Mouse (Mus musculus) forebrain, embryonic 14.5 days (tissue): ENCODE data around the gene Gipc1. TPM values are rescaled to one million over a fixed set of nuclear protein-coding genes. Genes with fewer than 3 reads are reported as not detected.

Experiments
- ATAC-seq: fragments of 200-750 bp; cut with Nextera tagmentation; 2 replicates; pipeline ENCODE4 v1.8.0; 2017; ENCODE audit warnings: mild to moderate bottlenecking, moderate library complexity
- DNase-seq: peaks from one replicate; pipeline ENCODE4 v3.0.0-alpha.2; 2015; ENCODE audit warnings: low spot score
- H3K27ac ChIP-seq: fragments of 300-500 bp; sonication (generic); 2 replicates; pipeline ENCODE4 v1.5.1; 2014; ENCODE audit warnings: low read depth, mild to moderate bottlenecking, control low read depth, low read length, moderate library complexity
- H3K27me3 ChIP-seq: fragments of 300-500 bp; sonication (generic); replicated peaks from 2 replicates; pipeline ENCODE4 v1.6.1; 2014; ENCODE audit warnings: low read length, control low read depth, mixed read lengths; ENCODE audit not compliant: control insufficient read depth, insufficient read depth
- H3K36me3 ChIP-seq: fragments of 300-500 bp; sonication (generic); 2 replicates; pipeline ENCODE4 v1.6.1; 2014; ENCODE audit warnings: low read length, control low read depth; ENCODE audit not compliant: control insufficient read depth, insufficient read depth
- H3K4me1 ChIP-seq: fragments of 300-500 bp; sonication (generic); 2 replicates; pipeline ENCODE4 v1.6.1; 2014; ENCODE audit warnings: antibody characterized with exemption, low read length, control low read depth; ENCODE audit not compliant: control insufficient read depth, insufficient read depth
- H3K4me2 ChIP-seq: fragments of 300-500 bp; sonication (generic); 2 replicates; pipeline ENCODE4 v1.6.1; 2014; ENCODE audit warnings: mild to moderate bottlenecking, control low read depth, low read length
- H3K4me3 ChIP-seq: fragments of 300-500 bp; sonication (generic); 2 replicates; pipeline ENCODE4 v1.5.1; 2014; ENCODE audit warnings: low read depth, low read length, control low read depth
- H3K9ac ChIP-seq: fragments of 300-500 bp; sonication (generic); 2 replicates; pipeline ENCODE4 v1.6.1; 2014; ENCODE audit warnings: mild to moderate bottlenecking, low read length, control low read depth, moderate library complexity
- H3K9me3 ChIP-seq: fragments of 300-500 bp; sonication (generic); replicated peaks from 2 replicates; pipeline ENCODE4 v1.6.1; 2016; ENCODE audit warnings: low read length, control low read depth, mixed read lengths; ENCODE audit not compliant: control insufficient read depth
- WGBS: fragments of 180-500 bp; shearing (Covaris S2); extraction: QIAGEN DNeasy Blood & Tissue Kit; methylation state at CpG from one replicate; pipeline ENCODE4 v1.1.7; 2014; 5-methylcytosine and 5-hydroxymethylcytosine counted together
- polyA plus RNA-seq: library from polyadenylated mRNA; unstranded; fragments of >200 nt; fragmentation: Nextera tagmentation; extraction: Ambion mirVana; gene quantifications from 2 replicates; pipeline ENCODE4 v1.2.1, GENCODE M21; 2014

The Gipc1 gene
- polyA plus RNA-seq, 1 experiment from 2014 or later, result 108 TPM

DNA sequence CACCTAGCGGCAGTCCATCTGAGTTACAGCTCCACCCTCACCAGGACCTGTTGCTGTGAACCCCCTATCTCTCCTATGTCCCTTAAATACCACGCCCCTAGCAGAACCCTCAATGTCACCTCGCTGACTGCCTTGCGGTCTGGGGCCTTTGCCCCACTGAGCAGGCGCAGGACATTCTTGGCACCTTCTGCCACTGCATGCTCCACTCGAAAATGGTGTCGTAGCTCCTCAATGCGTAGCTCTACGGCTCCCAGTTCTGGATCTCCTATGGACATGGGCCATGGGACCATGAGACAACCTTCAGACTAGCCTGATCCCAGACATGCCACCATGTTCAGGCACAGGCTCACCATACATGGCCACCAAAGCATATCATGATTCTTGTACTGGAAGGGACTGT is 32.0 kb downstream of the Gipc1 start:
- Histone ChIP-seq H3K4me3 (no peak overlapping the region), H3K27me3 (no peaks in the 10 kb centered on the region), H3K36me3 (peaks cover 76% of the 10 kb centered on the region), H3K9ac (no peak overlapping the region), H3K4me2 (no peak overlapping the region), H3K27ac (no peak overlapping the region), H3K4me1 (no peaks in the 10 kb centered on the region), H3K9me3 (no peaks in the 10 kb centered on the region)
- ATAC-seq (no peak), DNase-seq (no peak)
- 95% methylated on average over 9 of the region's 9 CpGs for WGBS

DNA sequence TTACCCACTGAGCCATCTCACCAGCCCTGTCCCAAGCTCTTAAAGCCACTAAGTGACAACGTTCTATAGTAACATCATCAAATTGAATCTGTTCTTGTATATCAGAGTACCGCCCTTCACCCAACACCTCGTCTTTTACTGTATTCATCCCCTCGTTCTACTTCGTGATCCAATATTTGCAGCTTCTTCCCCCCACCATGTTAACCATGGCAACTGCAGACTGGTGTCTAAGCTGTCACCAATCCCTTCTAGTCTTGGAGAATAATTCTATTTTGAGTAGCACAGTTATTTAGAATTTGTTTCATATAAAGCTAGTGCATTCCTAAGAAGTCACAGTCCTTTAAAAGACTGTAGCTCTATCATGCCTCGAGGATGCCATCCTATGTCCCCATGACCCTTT is 36.8 kb downstream of the Gipc1 start:
- ATAC-seq (no peak), DNase-seq (no peak)
- 95% methylated on average over 6 of the region's 6 CpGs for WGBS
- H3K4me3 ChIP-seq, result no peak overlapping the region
- no peaks in the 10 kb centered on the region for H3K4me1 ChIP-seq
- no peak overlapping the region for H3K27ac ChIP-seq
- peaks cover 63% of the 10 kb centered on the region for H3K36me3 ChIP-seq
- H3K27me3 ChIP-seq, result no peaks in the 10 kb centered on the region
- no peaks in the 10 kb centered on the region for H3K9me3 ChIP-seq
- no peak overlapping the region for H3K9ac ChIP-seq
- no peak overlapping the region for H3K4me2 ChIP-seq

DNA sequence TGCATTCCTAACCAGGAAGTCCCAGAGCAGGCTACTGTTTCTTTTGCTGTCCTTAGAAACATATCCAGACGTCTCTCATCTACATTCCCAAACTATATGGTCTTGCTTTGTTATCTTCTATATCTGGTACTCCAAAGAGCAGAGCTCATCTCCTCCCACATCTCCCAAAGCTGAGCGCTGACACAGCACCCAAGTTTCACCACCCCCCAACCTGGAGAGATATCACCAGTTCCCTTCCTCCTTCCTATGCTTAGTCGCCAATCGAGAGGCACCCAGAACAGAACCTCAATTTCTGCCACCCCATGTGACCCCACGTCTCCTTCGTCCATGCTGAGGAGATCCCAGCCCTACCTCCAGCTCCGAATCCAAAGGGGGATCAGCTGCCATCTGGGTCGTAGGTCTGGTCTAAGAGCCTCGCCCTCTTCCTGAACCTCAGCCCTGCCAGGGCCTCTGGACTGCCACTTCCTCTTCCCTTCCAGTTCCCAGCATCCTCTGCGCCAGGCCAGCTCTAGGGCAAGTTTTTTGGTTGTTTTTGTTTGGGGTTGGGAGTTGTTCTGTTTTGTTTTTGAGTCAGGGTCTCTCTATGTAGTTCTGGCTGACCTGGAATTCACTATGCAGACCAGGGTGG is 41.2 kb downstream of the Gipc1 start:
- Histone ChIP-seq H3K27me3 (no peaks in the 10 kb centered on the region), H3K9me3 (no peaks in the 10 kb centered on the region), H3K9ac (no peak overlapping the region), H3K36me3 (peaks cover 35% of the 10 kb centered on the region), H3K27ac (no peak overlapping the region), H3K4me3 (no peak overlapping the region), H3K4me2 (no peak overlapping the region), H3K4me1 (no peaks in the 10 kb centered on the region; the same call in 1 of the 2 replicates)
- DNase-seq (no peak), ATAC-seq (no peak)
- 87% methylated on average over 10 of the region's 10 CpGs for WGBS

DNA sequence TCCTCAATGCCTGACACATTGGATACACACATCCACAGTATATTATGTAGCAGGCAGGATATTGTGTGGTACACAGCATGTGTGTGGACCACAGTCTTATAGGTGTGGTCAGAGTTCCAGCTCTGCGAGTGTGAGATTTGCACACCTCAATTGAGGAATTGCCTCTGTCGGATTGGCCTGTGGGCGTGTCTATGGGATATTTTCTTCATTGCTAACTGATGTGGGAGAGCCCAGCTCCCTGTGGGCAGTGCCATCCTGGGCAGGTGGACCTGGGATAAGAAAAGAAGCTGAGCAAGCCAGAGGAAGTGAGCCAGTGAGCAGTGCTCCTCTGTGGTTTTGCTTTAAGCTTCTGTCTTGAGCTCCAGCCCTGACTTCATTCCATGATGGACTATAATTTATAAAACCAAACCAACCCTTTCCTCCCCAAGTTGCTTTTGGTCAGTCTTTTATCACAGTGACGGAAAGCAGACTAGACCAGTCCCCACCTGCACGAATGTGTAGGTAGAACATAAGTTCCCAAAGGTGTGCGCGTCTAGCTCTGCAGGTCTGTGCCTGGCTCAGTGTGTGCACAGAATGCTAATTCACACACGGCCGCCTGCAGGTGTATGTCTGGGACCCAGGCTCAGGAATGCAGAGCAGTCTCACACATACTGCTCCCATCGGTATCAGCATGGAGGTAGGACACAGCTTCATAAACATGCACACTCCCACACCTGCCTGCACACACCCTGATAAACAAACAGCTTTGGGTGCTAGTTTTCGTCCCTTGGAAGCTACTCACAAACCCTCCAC is 42.1 kb downstream of the Gipc1 start:
- H3K27ac ChIP-seq, result no peak overlapping the region
- no peaks in the 10 kb centered on the region for H3K9me3 ChIP-seq
- 91% methylated on average over 11 of the region's 11 CpGs for WGBS
- ATAC-seq (no peak), DNase-seq (no peak)
- H3K9ac ChIP-seq, result no peak overlapping the region
- no peak overlapping the region for H3K4me2 ChIP-seq
- H3K4me1 ChIP-seq, result peaks cover 2% of the 10 kb centered on the region; the same call in 1 of the 2 replicates
- H3K27me3 ChIP-seq, result no peaks in the 10 kb centered on the region
- no peak overlapping the region for H3K4me3 ChIP-seq
- peaks cover 32% of the 10 kb centered on the region for H3K36me3 ChIP-seq

DNA sequence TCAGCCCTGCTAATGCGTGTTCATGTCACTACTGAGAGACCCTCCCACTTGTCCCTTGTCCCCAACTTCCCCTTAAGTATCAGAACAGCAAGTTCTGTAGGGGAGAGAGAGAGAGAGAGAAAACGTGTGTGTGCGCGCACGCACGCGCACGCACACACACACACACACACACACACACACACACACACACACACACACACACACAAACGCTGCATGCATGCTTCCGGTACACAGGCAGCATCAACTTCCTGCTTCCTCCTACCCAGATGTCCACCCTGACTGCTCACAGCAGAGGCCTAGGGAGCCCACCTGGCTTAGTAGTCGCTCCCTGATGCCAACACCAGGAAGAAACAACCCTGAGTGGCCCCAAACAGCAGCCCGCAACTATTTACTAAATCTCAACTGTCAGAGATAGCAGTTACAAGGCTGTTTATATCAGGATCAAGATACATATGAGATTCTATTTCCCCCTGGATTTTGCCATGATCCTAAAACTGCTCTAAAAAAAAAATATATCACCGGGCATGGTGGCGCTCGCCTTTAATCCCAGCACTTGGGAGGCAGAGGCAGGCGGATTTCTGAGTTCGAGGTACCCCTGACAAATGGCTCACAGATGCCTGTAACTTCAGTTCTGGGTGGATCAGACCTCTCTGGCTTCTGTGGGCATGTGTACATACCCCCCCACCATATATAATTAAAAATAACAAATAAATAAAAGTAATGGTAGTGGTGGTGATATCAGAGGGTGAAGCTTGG is 43.1 kb downstream of the Gipc1 start:
- Histone ChIP-seq H3K4me1 (peaks cover 3% of the 10 kb centered on the region; the same call in 1 of the 2 replicates), H3K36me3 (peaks cover 22% of the 10 kb centered on the region), H3K4me2 (no peak overlapping the region), H3K9ac (no peak overlapping the region), H3K4me3 (no peak overlapping the region), H3K27me3 (no peaks in the 10 kb centered on the region), H3K27ac (no peak overlapping the region), H3K9me3 (no peaks in the 10 kb centered on the region)
- DNase-seq (no peak), ATAC-seq (no peak)
- 93% methylated on average over 17 of the region's 17 CpGs for WGBS

DNA sequence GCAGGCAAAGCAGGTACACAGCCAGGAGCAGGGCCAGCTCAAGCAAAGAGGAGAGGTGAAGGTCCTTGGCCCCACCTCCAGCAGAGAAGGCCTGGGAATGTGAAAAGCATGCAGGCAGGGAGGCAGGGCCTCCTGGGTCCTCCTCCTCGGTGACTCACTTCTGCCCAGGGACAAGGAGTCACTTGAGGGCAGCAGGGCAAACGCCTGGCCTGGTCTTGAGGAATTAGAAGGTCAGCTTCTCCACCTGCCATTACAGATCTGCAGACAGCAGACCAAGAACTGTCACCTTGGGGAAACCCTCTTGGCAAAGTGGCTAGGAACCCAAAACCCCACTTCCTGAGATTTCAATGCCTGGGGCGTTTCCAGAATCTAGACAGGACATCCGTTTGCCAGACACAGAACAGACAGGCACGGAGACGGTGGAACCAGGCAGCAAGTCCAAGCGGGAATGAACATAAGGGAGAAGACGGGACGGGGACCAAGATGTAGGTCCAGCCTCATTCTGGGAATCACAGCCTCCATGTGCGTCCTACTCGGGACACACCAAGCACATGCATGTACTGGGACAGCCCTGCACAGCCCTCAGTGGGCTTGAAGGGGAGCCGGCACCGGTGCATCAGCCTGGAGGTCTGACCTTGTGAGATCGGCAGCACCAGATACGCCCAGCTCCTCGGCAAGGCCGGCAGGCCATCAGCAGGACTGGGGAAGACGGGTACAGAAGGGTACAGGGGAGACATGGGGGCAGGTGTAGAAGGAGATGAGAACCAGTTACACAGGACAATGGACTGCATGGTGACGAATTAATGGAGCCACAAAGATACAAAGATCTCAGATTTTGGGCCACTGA is 45.1 kb downstream of the Gipc1 start:
- Histone ChIP-seq H3K36me3 (peaks cover 2% of the 10 kb centered on the region), H3K4me1 (peaks cover 3% of the 10 kb centered on the region; the same call in 1 of the 2 replicates), H3K9me3 (no peaks in the 10 kb centered on the region), H3K4me3 (peak overlapping the region; percentile 86), H3K27me3 (no peaks in the 10 kb centered on the region), H3K9ac (peak overlapping the region; percentile 91), H3K4me2 (peak overlapping the region; percentile 91), H3K27ac (peak overlapping the region; percentile 48; the same call in 1 of the 2 replicates)
- 68% methylated on average over 19 of the region's 19 CpGs for WGBS
- no peak for DNase-seq
- no peak for ATAC-seq

DNA sequence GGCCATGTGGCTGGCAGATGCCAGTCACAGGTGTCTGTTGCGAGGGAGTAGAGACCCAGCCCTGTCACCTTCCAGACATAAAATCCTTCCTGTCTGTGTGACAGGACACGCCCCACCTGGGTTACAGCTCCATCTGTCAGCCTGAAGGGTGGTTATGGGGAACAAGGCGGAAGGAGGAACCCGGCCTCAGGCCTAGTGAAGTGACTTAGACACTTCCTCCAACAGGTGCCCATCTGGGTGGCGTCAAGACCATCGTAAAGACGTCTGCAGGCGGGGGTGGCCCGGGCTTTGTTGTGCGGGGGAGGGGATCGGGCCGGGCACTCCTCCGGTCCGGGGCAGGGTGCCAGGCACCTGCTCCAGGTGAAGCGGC is 45.8 kb downstream of the Gipc1 start:
- H3K9ac ChIP-seq, result peak overlapping the region; percentile 91
- 4% methylated on average over 14 of the region's 15 CpGs for WGBS
- H3K4me1 ChIP-seq, result peaks cover 3% of the 10 kb centered on the region; the same call in 1 of the 2 replicates
- DNase-seq (peak; percentile 49), ATAC-seq (peak; percentile 18)
- no peaks in the 10 kb centered on the region for H3K27me3 ChIP-seq
- H3K36me3 ChIP-seq, result no peaks in the 10 kb centered on the region
- peak overlapping the region; percentile 86 for H3K4me3 ChIP-seq
- H3K4me2 ChIP-seq, result peak overlapping the region; percentile 91
- 0 out of 2 replicates have a peak overlapping the region, but pooled peaks have one; percentile 50 for H3K27ac ChIP-seq
- H3K9me3 ChIP-seq, result no peaks in the 10 kb centered on the region
